Mouse (Mus musculus) midbrain, embryonic 16.5 days (tissue): ENCODE results near the gene Atp1a3. TPM values are rescaled to one million over a fixed set of nuclear protein-coding genes. Genes with fewer than 3 reads are reported as not detected.

Experiments
- ATAC-seq: fragments of 200-750 bp; cut with Nextera tagmentation; 2 replicates; pipeline ENCODE4 v1.8.0; 2017; ENCODE audit warnings: moderate TSS enrichment
- H3K27ac ChIP-seq: fragments of 300-500 bp; sonication (generic); 2 replicates; pipeline ENCODE4 v1.5.1; 2014; ENCODE audit warnings: mild to moderate bottlenecking, low read length, mixed read lengths
- H3K27me3 ChIP-seq: fragments of 300-500 bp; sonication (generic); 2 replicates; pipeline ENCODE4 v1.6.1; 2014; ENCODE audit warnings: low read depth, low read length, mixed read lengths; ENCODE audit not compliant: control insufficient read depth, insufficient read depth
- H3K36me3 ChIP-seq: fragments of 300-500 bp; sonication (generic); 2 replicates; pipeline ENCODE4 v1.6.1; 2014; ENCODE audit warnings: mild to moderate bottlenecking, low read length, moderate library complexity, mixed read lengths; ENCODE audit not compliant: control insufficient read depth, insufficient read depth
- H3K4me1 ChIP-seq: fragments of 300-500 bp; sonication (generic); 2 replicates; pipeline ENCODE4 v1.6.1; 2014; ENCODE audit warnings: mild to moderate bottlenecking, low read length, mixed read lengths; ENCODE audit not compliant: control insufficient read depth, insufficient read depth
- H3K4me2 ChIP-seq: fragments of 300-500 bp; sonication (generic); 2 replicates; pipeline ENCODE4 v1.6.1; 2014; ENCODE audit warnings: mild to moderate bottlenecking, low read length, mixed read lengths
- H3K4me3 ChIP-seq: fragments of 300-500 bp; sonication (generic); 2 replicates; pipeline ENCODE4 v1.5.1; 2014; ENCODE audit warnings: low read depth, mild to moderate bottlenecking, low read length, moderate library complexity, mixed read lengths
- H3K9ac ChIP-seq: fragments of 300-500 bp; sonication (generic); 2 replicates; pipeline ENCODE4 v1.6.1; 2014; ENCODE audit warnings: low read depth, low read length, mixed read lengths
- H3K9me3 ChIP-seq: fragments of 300-500 bp; sonication (generic); replicated peaks from 2 replicates; pipeline ENCODE4 v1.6.1; 2014; ENCODE audit warnings: mild to moderate bottlenecking, low read length, mixed read lengths; ENCODE audit not compliant: control insufficient read depth, poor library complexity, severe bottlenecking
- WGBS: fragments of 180-500 bp; shearing (Covaris S2); extraction: QIAGEN DNeasy Blood & Tissue Kit; methylation state at CpG from one replicate; pipeline ENCODE4 v1.1.7; 2014; 5-methylcytosine and 5-hydroxymethylcytosine counted together
- polyA plus RNA-seq: library from polyadenylated mRNA; unstranded; fragments of >200 nt; fragmentation: Nextera tagmentation; extraction: Ambion mirVana; gene quantifications from 2 replicates; pipeline ENCODE4 v1.2.1, GENCODE M21; 2015

Gene Atp1a3
- polyA plus RNA-seq, 1 experiment from 2014 or later, result 557 TPM

DNA sequence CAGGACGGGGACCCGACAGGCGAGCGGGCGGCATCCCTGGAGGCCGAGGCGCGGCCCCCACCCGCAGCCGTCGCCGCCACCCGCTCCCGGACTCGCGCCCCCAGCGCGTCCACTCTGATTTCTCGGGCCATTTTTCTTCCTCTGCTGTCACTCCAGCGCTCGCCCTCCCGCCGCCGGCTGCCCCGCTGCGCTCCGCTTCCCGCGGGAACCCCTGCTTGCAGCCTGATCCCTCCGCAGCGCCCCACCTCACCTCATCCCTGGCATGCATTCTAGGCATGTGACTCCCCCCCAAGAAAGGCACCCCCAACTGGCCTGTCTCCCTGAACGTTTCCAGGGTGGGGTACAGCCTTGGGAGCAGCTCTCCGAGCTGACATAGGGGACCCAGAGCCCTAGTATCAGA, 50.5 kb downstream of the Atp1a3 start:
- H3K9ac ChIP-seq, result peak overlapping the region; percentile 36; the same call in 1 of the 2 replicates

GRCm38 (mm10) chr7:24954450-24954849, 51.3 kb downstream of the Atp1a3 start:
- no peak for ATAC-seq
- 4% methylated on average over 30 of the region's 30 CpGs for WGBS
- no peak overlapping the region for H3K27ac ChIP-seq
- peak overlapping the region; percentile 27 for H3K9ac ChIP-seq
- no peaks in the 10 kb centered on the region for H3K36me3 ChIP-seq
- peaks cover 28% of the 10 kb centered on the region for H3K27me3 ChIP-seq
- peaks cover 10% of the 10 kb centered on the region for H3K4me1 ChIP-seq
- no peaks in the 10 kb centered on the region for H3K9me3 ChIP-seq
- H3K4me2 ChIP-seq, result peak overlapping the region; percentile 52
- peak overlapping the region; percentile 30 for H3K4me3 ChIP-seq

More for the DNA sequence above, 50.5 kb downstream of the Atp1a3 start:
- Histone ChIP-seq H3K9me3 (no peaks in the 10 kb centered on the region), H3K4me3 (peak overlapping the region; percentile 21), H3K27me3 (peaks cover 26% of the 10 kb centered on the region), H3K4me2 (peak overlapping the region; percentile 52), H3K36me3 (no peaks in the 10 kb centered on the region), H3K27ac (no peak overlapping the region), H3K4me1 (peaks cover 9% of the 10 kb centered on the region)
- no peak for ATAC-seq
- WGBS, result 2% methylated on average over 29 of the region's 33 CpGs

DNA sequence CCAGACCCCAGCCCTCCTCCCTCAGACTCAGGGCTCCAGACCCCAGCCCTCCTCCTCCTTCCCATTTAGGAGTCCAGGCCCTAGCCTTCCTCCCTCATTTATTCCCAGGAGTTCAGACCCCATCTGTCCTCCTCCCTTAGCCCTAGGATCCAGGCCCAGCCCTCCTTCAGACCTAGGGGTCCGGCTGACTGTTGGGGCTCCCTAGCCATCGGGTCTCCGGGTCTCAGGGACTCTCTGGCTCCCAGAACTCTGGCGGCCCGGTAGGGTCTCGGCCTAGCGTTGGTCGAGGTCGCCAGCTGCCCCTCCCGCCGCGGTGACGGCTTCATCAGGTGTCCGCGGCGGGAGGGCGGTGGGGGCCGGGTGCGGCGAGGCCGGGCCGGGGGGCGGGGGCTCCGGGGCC, 51.8 kb downstream of the Atp1a3 start:
- Histone ChIP-seq H3K4me1 (peaks cover 15% of the 10 kb centered on the region), H3K9ac (peak overlapping the region; percentile 27), H3K27me3 (peaks cover 32% of the 10 kb centered on the region), H3K4me3 (peak overlapping the region; percentile 30), H3K36me3 (no peaks in the 10 kb centered on the region), H3K4me2 (peak overlapping the region; percentile 52), H3K9me3 (no peaks in the 10 kb centered on the region), H3K27ac (no peak overlapping the region)
- 3% methylated on average over 11 of the region's 24 CpGs for WGBS
- no peak for ATAC-seq

- 0 out of 2 replicates have a peak, but pooled peaks have one; percentile 39 for ATAC-seq
- no peak overlapping the region for H3K4me2 ChIP-seq
- H3K27me3 ChIP-seq, result peaks cover 56% of the 10 kb centered on the region
- H3K9ac ChIP-seq, result no peak overlapping the region
- H3K27ac ChIP-seq, result no peak overlapping the region
- 2% methylated on average over 8 of the region's 8 CpGs for WGBS
- peaks cover 18% of the 10 kb centered on the region for H3K4me1 ChIP-seq
- no peaks in the 10 kb centered on the region for H3K9me3 ChIP-seq
- no peak overlapping the region for H3K4me3 ChIP-seq
- no peaks in the 10 kb centered on the region for H3K36me3 ChIP-seq
These were observed 55.7 kb downstream of the Atp1a3 start for GRCm38 (mm10) chr7:24949958-24950623.

GRCm38 (mm10) chr7:24948774-24949173, 57.0 kb downstream of the Atp1a3 start:
- H3K9me3 ChIP-seq, result no peaks in the 10 kb centered on the region
- peak overlapping the region; percentile 61 for H3K9ac ChIP-seq
- 2% methylated on average over 29 of the region's 29 CpGs for WGBS
- peaks cover 20% of the 10 kb centered on the region for H3K4me1 ChIP-seq
- no peak overlapping the region for H3K27ac ChIP-seq
- no peak for ATAC-seq
- H3K36me3 ChIP-seq, result no peaks in the 10 kb centered on the region
- H3K4me3 ChIP-seq, result peak overlapping the region; percentile 23
- peaks cover 64% of the 10 kb centered on the region for H3K27me3 ChIP-seq
- H3K4me2 ChIP-seq, result peak overlapping the region; percentile 49

DNA sequence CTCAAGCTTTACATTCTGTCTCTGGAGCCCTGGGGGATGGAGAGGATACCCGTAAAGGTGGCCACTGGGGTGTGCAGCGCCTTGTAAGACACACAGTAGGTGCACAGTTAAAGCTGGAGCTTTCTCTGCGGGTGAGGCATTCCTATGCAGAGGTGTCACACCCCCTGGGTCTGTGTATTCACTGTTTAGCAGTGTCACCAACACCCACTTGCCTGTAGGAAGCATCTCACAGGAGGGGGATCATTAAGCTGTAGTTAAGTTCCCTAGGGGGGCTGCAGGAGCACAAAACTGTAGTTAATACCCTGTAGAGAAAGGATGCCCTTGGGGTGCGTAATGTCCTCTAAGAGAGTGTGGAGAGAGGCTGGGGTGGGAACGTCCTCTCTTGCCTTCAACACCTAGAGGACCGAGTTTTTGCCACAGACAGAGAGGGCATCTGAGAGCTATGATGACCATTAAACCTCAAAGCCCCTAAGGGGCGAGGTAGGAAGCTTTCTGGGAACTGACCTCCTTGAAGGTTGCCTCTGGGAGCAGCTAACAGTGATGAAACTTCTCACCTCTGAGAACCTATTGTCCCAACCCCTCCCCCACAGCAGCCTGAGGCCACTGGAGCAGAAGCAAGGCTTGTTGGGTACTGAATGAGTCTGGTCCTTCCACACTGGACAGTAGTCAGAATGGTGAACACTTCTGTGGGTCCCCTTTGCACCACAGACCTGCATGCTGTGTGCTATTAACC, 58.3 kb downstream of the Atp1a3 start:
- Histone ChIP-seq H3K27ac (no peak overlapping the region), H3K9ac (no peak overlapping the region), H3K4me1 (peaks cover 20% of the 10 kb centered on the region), H3K27me3 (peaks cover 65% of the 10 kb centered on the region), H3K4me2 (no peak overlapping the region), H3K36me3 (no peaks in the 10 kb centered on the region), H3K9me3 (no peaks in the 10 kb centered on the region), H3K4me3 (no peak overlapping the region)
- WGBS, result 5% methylated on average over 7 of the region's 7 CpGs
- ATAC-seq, result no peak

DNA sequence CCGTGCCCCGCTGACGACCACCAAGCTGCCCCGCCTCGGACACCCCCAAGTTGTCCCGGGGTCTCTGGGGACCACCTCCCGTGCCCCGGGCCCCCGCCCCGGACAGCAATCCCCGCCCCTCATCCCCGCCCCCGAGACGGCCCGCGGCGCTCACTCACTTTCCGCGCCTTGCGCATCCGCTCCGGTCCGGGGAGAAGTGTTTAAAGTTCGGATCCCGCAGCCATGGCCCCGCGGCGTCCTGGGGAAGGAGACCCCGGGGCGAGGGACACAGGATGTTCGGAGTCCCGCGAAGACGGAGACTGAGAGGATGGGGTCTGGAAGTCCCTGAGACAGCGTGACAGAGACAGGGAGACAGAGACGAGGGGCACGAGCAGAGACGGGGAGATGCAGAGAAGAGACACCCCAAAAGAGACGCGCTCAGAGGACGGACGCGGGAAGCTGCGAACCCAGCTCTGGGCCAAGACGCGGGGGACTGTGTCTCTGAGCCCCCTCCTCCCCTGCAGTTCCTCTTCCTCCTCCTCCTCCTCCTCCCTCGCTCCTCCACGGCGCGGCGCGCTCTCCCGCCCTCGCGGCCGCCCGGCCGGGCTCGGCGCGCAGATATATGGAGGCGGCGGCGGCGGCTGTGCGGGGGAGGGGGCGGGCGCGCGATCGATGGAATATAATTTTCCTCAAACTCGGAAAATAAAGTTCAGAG, 61.4 kb downstream of the Atp1a3 start, which contains the start of gene Gm4881:
Gm4881 (minus strand) TSS at position 238 of the 694 bp plus-strand sequence.
- peaks cover 18% of the 10 kb centered on the region for H3K4me1 ChIP-seq
- H3K27ac ChIP-seq, result no peak within 1 kb of the TSS
- H3K27me3 ChIP-seq, result peaks cover 71% of the 10 kb centered on the region
- H3K9me3 ChIP-seq, result no peaks in the 10 kb centered on the region
- no peaks in the 10 kb centered on the region for H3K36me3 ChIP-seq
- peak within 1 kb of the TSS; percentile 72 for H3K4me2 ChIP-seq
- peak within 1 kb of the TSS; percentile 58 for H3K9ac ChIP-seq
- no peak for ATAC-seq
- peak within 1 kb of the TSS; percentile 38 for H3K4me3 ChIP-seq
- under 1% methylated on average over 60 of the region's 72 CpGs for WGBS

DNA sequence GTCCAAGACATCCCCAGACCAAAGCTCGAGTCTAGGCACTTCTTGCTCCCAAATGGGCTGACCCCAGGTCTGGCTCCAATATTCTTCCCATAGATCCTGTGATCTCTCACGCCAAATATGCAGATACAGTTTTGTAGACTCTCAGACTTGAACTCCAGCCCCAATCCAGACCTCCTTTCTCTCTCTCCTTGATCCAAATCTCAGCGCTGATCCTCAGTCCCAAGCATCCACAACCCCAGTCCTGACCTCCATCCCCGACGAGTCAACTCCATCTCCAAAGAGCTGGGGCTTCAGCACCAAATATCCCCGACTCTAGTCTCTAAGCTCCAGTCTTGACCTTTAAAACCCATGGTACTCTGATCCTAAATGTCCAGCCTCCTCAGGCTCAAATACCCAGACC, 62.1 kb downstream of the Atp1a3 start:
- H3K4me2 ChIP-seq, result no peak overlapping the region
- ATAC-seq, result no peak

More for the DNA sequence above, 62.1 kb downstream of the Atp1a3 start:
- Histone ChIP-seq H3K9ac (no peak overlapping the region), H3K9me3 (no peaks in the 10 kb centered on the region), H3K4me1 (peaks cover 11% of the 10 kb centered on the region), H3K27ac (no peak overlapping the region), H3K4me3 (no peak overlapping the region), H3K27me3 (peaks cover 66% of the 10 kb centered on the region), H3K36me3 (no peaks in the 10 kb centered on the region)
- 5% methylated on average over 6 of the region's 6 CpGs for WGBS
